Mouse (Mus musculus): ENCODE results near the gene 5730522E02Rik. TPM values are rescaled to one million over a fixed set of nuclear protein-coding genes. Genes with fewer than 3 reads are reported as not detected.

The 5730522E02Rik gene
- polyA plus RNA-seq, 1 experiment from 2014 or later = 13.5 TPM

DNA sequence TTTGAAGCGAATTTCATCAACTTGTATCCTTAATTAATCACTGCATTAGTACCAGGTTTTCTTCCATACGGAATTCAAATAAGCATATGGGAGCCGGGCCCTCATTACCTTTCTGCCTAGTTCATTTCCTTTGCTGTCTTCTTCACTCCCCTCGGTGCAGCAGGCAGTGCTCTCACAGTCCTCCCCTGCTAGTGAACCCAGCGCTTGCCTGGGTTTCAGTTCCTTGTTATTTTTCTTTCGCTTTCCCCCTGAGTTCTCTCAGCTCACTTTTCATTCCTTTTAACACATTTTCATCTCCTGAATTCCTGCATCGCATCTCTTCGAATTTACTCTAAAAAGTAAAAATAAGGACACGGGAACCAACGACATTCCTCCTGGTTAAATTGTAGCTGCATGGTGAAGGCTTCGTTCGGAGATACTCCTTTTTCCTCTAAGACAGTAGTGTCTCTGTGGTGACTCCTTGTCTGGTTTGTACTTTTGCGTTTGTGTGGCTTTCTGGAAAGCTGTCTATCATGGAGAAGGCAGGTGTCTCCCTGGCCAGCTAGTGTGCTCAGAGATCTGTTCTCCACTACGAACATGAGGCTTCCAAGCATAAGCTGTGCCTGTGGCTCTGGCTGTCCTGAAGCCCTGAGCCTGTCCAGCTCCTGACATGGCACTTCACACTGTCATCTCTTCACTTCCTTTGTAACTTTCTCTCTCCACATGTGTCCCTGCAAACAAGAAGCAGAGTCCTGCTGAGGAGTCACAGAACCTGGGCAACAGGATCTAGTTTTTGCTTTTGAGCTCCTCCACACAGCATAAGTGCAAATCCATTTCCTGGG, 361.5 kb downstream of the 5730522E02Rik start:
- H3K4me1 ChIP-seq (replicated peaks; ENCODE audit: control insufficient read depth, insufficient read depth, low read length) = peaks cover 8% of the 10 kb centered on the region; the same call in 1 of the 2 replicates
- no peak for ATAC-seq (ENCODE audit: low FRiP score)

DNA sequence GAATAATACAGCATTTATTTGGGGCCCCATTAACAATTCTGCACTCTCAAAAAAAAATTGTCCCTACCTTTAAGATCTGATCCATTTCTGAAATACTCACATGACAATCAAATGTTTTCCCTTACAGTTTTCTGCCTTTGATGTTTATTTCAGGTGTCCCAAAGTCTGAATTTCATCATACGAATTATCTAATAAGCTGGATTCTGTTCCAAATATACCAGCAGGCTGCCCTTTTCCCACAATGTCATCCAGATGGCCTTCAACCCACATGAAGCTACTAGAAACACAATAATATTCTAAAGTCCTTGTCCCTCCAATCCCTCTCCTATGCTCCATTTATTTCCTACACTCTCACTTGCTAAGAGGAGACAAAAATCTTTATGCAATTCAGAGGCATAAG, 372.1 kb downstream of the 5730522E02Rik start:
- H3K4me3 ChIP-seq (replicated peaks; ENCODE audit: low read length) = no peak overlapping the region
- no peaks in the 10 kb centered on the region for H3K9me3 ChIP-seq (ENCODE audit: control insufficient read depth, low read length)
- no peaks in the 10 kb centered on the region for H3K4me1 ChIP-seq (replicated peaks; ENCODE audit: control insufficient read depth, insufficient read depth, low read length)
- 90% methylated on average over 1 of the region's 1 CpGs for WGBS
- no peak overlapping the region for H3K27ac ChIP-seq
- ATAC-seq (ENCODE audit: low FRiP score) (no peak), DNase-seq (ENCODE audit: low spot score) (no peak)
- H3K27me3 ChIP-seq (ENCODE audit: control insufficient read depth, insufficient read depth, low read length) = no peaks in the 10 kb centered on the region
- no peak overlapping the region for H3K4me2 ChIP-seq (replicated peaks)
- no peak overlapping the region for H3K9ac ChIP-seq
- no peaks in the 10 kb centered on the region for H3K36me3 ChIP-seq (replicated peaks; ENCODE audit: control insufficient read depth, insufficient read depth)

More for the DNA sequence above, 361.5 kb downstream of the 5730522E02Rik start:
- no peak overlapping the region for H3K9ac ChIP-seq
- no peaks in the 10 kb centered on the region for H3K36me3 ChIP-seq (replicated peaks; ENCODE audit: control insufficient read depth, insufficient read depth)
- DNase-seq (ENCODE audit: low spot score) = no peak
- H3K9me3 ChIP-seq (ENCODE audit: control insufficient read depth, low read length) = no peaks in the 10 kb centered on the region
- H3K4me2 ChIP-seq (replicated peaks) = no peak overlapping the region
- H3K27me3 ChIP-seq (ENCODE audit: control insufficient read depth, insufficient read depth, low read length) = no peaks in the 10 kb centered on the region
- 59% methylated on average over 14 of the region's 14 CpGs for WGBS
- no peak overlapping the region for H3K4me3 ChIP-seq (replicated peaks; ENCODE audit: low read length)
- no peak overlapping the region for H3K27ac ChIP-seq

DNA sequence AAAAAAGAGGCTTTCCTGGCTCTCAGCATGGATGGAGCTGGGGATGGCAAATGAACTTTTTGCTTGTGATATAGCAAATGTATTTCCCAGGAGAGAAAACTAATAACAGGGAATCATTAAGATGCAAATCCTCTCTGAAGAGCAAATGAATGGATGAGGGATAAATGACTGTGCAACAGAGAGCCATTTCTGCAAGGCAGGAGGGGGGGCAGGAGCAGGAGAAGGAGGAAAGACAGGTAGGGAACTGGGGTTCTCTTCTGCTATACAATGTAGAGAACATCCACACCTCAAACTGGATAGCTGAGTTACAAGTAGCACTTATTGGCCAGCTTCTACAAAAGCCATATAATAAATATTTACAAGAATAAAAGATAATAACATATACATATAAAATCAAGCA, 390.8 kb downstream of the 5730522E02Rik start:
- no peak overlapping the region for H3K9ac ChIP-seq
- H3K4me2 ChIP-seq (replicated peaks) = no peak overlapping the region
- no peak overlapping the region for H3K27ac ChIP-seq
- no peaks in the 10 kb centered on the region; the same call in 1 of the 2 replicates for H3K4me1 ChIP-seq (replicated peaks; ENCODE audit: control insufficient read depth, insufficient read depth, low read length)
- no peak; the same call in 1 of the 2 replicates for ATAC-seq (ENCODE audit: low FRiP score)
- no peaks in the 10 kb centered on the region for H3K9me3 ChIP-seq (ENCODE audit: control insufficient read depth, low read length)
- no peaks in the 10 kb centered on the region for H3K27me3 ChIP-seq (ENCODE audit: control insufficient read depth, insufficient read depth, low read length)
- no peak overlapping the region for H3K4me3 ChIP-seq (replicated peaks; ENCODE audit: low read length)
- H3K36me3 ChIP-seq (replicated peaks; ENCODE audit: control insufficient read depth, insufficient read depth) = no peaks in the 10 kb centered on the region
- DNase-seq (ENCODE audit: low spot score) = no peak

DNA sequence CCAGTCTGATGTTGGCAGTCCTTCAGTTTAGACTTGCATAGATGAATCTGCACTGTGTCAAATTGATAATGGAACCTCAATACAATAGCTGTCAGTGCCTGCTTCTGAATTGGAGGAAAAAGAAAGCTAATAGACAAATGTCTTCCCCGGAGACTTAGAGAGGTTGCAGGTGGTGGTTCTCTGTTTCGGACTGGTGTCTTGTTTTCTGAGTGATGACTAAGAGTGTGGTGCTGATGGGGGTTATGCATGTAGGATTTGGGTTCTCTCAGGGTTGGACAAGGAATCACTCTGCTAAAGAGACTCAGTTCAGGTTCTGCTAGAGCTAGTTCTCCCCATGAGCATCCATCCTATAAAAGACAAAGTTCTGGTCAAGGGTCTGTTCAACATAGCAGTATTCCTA, 397.1 kb downstream of the 5730522E02Rik start:
- no peaks in the 10 kb centered on the region for H3K4me1 ChIP-seq (replicated peaks; ENCODE audit: control insufficient read depth, insufficient read depth, low read length)
- DNase-seq (ENCODE audit: low spot score) (no peak), ATAC-seq (ENCODE audit: low FRiP score) (no peak)
- H3K4me3 ChIP-seq (replicated peaks; ENCODE audit: low read length) = no peak overlapping the region
- 40% methylated on average over 2 of the region's 2 CpGs for WGBS
- no peak overlapping the region for H3K9ac ChIP-seq
- no peak overlapping the region for H3K27ac ChIP-seq
- H3K27me3 ChIP-seq (ENCODE audit: control insufficient read depth, insufficient read depth, low read length) = no peaks in the 10 kb centered on the region
- no peaks in the 10 kb centered on the region for H3K9me3 ChIP-seq (ENCODE audit: control insufficient read depth, low read length)
- H3K4me2 ChIP-seq (replicated peaks) = no peak overlapping the region
- H3K36me3 ChIP-seq (replicated peaks; ENCODE audit: control insufficient read depth, insufficient read depth) = no peaks in the 10 kb centered on the region

DNA sequence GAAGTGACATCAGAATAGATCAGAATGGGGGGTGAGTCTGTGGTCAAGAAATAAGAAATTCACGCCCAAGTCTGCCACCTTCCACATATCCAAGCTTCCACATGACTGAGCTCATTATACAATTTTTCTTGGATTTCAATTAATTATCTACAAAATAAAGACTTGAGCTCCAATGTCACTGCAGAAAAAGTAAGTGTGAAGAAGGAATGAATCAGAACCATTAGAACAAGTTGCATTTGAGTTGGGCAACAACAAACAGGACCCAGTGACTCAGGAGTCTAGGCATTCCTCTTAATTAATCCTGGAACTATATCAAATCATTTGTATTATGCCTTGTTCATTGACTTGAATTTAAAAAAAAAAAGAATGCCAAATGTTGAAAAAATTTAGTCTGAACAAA, 422.9 kb downstream of the 5730522E02Rik start:
- 86% methylated on average over 1 of the region's 1 CpGs for WGBS
- H3K9me3 ChIP-seq (ENCODE audit: control insufficient read depth, low read length) = no peaks in the 10 kb centered on the region
- no peaks in the 10 kb centered on the region for H3K4me1 ChIP-seq (replicated peaks; ENCODE audit: control insufficient read depth, insufficient read depth, low read length)
- DNase-seq (ENCODE audit: low spot score) (no peak), ATAC-seq (ENCODE audit: low FRiP score) (no peak)
- H3K36me3 ChIP-seq (replicated peaks; ENCODE audit: control insufficient read depth, insufficient read depth) = no peaks in the 10 kb centered on the region
- H3K27me3 ChIP-seq (ENCODE audit: control insufficient read depth, insufficient read depth, low read length) = no peaks in the 10 kb centered on the region
- no peak overlapping the region for H3K9ac ChIP-seq
- no peak overlapping the region for H3K27ac ChIP-seq
- no peak overlapping the region for H3K4me2 ChIP-seq (replicated peaks)
- no peak overlapping the region for H3K4me3 ChIP-seq (replicated peaks; ENCODE audit: low read length)

DNA sequence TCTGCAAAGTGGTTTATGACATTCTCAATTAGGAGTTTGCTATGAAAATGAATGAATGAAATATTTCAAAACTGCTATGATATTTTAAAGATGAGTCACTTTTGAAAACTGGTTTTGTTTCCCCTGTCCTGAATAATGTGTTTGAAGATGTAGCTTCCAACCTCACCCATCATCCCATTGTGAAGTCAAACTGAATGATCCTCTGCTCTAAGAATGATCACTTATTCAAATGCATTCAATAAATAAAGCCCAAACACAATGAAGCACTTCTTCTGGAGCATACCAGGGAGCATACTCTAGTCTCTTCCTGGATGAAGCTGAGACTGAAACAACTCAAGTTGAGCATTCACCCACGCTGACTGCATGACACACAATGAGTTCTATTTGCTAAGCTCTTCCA, 438.3 kb downstream of the 5730522E02Rik start:
- WGBS = 67% methylated on average over 1 of the region's 1 CpGs
- Histone ChIP-seq H3K9ac (no peak overlapping the region), H3K9me3 (ENCODE audit: control insufficient read depth, low read length) (no peaks in the 10 kb centered on the region), H3K4me3 (replicated peaks; ENCODE audit: low read length) (no peak overlapping the region), H3K27ac (no peak overlapping the region), H3K4me1 (replicated peaks; ENCODE audit: control insufficient read depth, insufficient read depth, low read length) (no peaks in the 10 kb centered on the region), H3K27me3 (ENCODE audit: control insufficient read depth, insufficient read depth, low read length) (no peaks in the 10 kb centered on the region), H3K4me2 (replicated peaks) (no peak overlapping the region), H3K36me3 (replicated peaks; ENCODE audit: control insufficient read depth, insufficient read depth) (no peaks in the 10 kb centered on the region)
- DNase-seq (ENCODE audit: low spot score) (no peak), ATAC-seq (ENCODE audit: low FRiP score) (no peak)

DNA sequence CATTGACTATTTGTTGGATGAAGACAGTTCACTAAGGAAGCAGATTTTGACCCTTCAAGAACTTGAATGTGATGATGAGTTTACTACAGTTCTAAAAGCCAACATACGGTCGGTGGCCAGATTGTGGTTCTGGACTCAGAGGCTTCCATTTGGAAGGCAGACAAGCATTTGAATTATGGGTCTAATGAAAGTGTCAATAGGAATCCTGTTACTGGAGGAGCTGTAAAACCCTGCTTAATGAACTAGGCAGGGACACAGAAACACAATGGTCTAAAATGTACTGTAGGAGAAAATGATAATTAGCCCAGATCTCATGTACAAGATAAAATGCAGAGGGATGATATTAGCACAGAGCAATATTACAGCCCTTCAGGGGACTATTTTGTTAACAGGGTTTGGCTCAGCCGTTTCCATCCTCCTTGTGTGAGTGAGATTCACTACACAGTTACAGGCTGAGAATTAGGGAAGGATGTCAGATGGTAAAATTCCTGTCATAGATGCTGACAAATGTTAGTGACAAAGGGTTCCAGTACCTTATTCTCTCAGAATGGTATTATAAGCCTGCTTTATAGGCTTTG, 439.5 kb downstream of the 5730522E02Rik start:
- Histone ChIP-seq H3K36me3 (replicated peaks; ENCODE audit: control insufficient read depth, insufficient read depth) (no peaks in the 10 kb centered on the region), H3K27me3 (ENCODE audit: control insufficient read depth, insufficient read depth, low read length) (no peaks in the 10 kb centered on the region), H3K4me2 (replicated peaks) (no peak overlapping the region), H3K9ac (no peak overlapping the region), H3K4me3 (replicated peaks; ENCODE audit: low read length) (no peak overlapping the region), H3K4me1 (replicated peaks; ENCODE audit: control insufficient read depth, insufficient read depth, low read length) (no peaks in the 10 kb centered on the region), H3K27ac (no peak overlapping the region), H3K9me3 (ENCODE audit: control insufficient read depth, low read length) (no peaks in the 10 kb centered on the region)
- ATAC-seq (ENCODE audit: low FRiP score) (peak; percentile 59), DNase-seq (ENCODE audit: low spot score) (no peak)
- WGBS = 77% methylated on average over 3 of the region's 3 CpGs

DNA sequence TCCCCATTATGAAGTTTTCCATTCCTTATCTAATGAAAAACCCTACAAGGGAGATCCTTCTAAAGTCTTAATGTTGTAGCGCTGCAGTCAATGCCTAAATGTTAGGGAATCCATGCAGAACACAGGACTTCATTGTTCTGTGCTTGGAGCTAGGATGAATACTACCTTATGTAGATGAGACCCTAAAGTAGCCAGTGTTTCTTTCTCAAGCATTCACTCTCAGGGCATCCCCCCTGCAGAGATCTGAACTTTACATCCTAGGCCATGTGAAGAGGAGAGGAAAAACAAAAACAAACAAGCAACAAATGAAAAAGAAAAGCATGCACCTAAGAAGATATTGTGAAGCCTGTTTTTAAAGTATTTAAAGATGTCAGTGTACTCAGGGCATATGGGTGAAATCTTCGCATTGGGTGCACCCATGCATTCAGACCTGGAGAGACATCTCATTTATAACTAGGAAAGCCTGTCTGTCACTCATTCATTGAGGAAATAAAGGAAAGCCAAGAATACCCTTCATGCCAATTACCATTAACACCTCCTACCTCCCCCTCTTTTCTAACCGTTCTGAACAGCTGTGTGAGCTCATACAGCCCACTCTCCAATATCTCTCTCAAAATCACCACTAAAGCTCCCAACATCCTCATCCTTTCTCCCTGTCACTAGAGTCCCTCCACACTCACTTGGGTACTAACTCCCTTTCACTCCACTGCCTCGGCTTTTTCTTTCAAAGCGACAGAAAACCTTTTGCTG, 442.8 kb downstream of the 5730522E02Rik start:
- no peaks in the 10 kb centered on the region for H3K9me3 ChIP-seq (ENCODE audit: control insufficient read depth, low read length)
- H3K27ac ChIP-seq = no peak overlapping the region
- H3K4me3 ChIP-seq (replicated peaks; ENCODE audit: low read length) = no peak overlapping the region
- no peaks in the 10 kb centered on the region for H3K36me3 ChIP-seq (replicated peaks; ENCODE audit: control insufficient read depth, insufficient read depth)
- H3K27me3 ChIP-seq (ENCODE audit: control insufficient read depth, insufficient read depth, low read length) = no peaks in the 10 kb centered on the region
- WGBS = 13% methylated on average over 5 of the region's 5 CpGs
- no peak overlapping the region for H3K9ac ChIP-seq
- H3K4me1 ChIP-seq (replicated peaks; ENCODE audit: control insufficient read depth, insufficient read depth, low read length) = no peaks in the 10 kb centered on the region
- H3K4me2 ChIP-seq (replicated peaks) = no peak overlapping the region
- DNase-seq (ENCODE audit: low spot score) (no peak), ATAC-seq (ENCODE audit: low FRiP score) (no peak)

DNA sequence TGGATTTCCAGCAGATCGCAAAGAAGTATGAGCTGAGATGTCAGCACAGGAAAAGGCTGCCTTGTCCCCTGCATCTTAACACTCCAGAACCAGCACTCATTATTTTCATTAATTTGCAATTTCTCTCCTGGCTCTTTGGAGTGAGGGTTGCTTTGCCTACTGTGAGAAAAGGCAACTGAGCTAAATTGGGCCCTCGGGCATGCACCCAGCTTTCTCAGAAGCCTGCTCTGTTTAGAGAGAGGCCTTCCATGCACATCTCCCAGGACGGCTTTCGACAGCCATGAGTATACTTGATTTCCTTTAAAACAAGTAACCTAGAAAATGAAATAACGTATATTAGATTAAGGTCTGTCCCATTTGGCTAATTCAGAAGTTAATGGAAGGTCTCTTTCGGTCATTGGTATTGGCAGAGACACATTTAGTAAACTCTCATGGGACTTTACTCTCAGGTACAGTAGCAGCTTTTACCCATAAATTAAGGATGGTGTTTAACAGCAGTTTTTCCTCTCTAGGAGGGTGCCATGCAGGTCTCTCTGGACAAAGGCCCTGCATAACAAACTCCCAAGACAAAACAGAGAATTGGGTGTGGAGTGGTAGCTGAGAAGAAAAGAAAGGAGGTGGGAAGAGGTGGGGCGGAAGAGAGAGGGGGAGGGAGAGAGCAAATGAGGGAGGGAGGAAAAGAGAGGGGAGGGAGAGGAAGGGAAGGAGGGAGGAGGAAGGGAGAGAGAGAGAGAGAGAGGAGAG, 457.2 kb downstream of the 5730522E02Rik start:
- no peak for DNase-seq (ENCODE audit: low spot score)

More for the DNA sequence above, 457.2 kb downstream of the 5730522E02Rik start:
- H3K4me1 ChIP-seq (replicated peaks; ENCODE audit: control insufficient read depth, insufficient read depth, low read length) = no peaks in the 10 kb centered on the region
- H3K4me3 ChIP-seq (replicated peaks; ENCODE audit: low read length) = no peak overlapping the region
- 73% methylated on average over 7 of the region's 7 CpGs for WGBS
- no peak overlapping the region for H3K27ac ChIP-seq
- H3K9me3 ChIP-seq (ENCODE audit: control insufficient read depth, low read length) = no peaks in the 10 kb centered on the region
- H3K36me3 ChIP-seq (replicated peaks; ENCODE audit: control insufficient read depth, insufficient read depth) = no peaks in the 10 kb centered on the region
- H3K4me2 ChIP-seq (replicated peaks) = no peak overlapping the region
- ATAC-seq (ENCODE audit: low FRiP score) = no peak
- no peaks in the 10 kb centered on the region for H3K27me3 ChIP-seq (ENCODE audit: control insufficient read depth, insufficient read depth, low read length)
- H3K9ac ChIP-seq = no peak overlapping the region
